Mouse (Mus musculus) cerebellum, adult 9-10 months (tissue): ENCODE data around the gene Oscp1.

Source experiments
- DNase-seq: peaks from one replicate; pipeline ENCODE4 v3.0.0; 2022

The Oscp1 gene

DNA sequence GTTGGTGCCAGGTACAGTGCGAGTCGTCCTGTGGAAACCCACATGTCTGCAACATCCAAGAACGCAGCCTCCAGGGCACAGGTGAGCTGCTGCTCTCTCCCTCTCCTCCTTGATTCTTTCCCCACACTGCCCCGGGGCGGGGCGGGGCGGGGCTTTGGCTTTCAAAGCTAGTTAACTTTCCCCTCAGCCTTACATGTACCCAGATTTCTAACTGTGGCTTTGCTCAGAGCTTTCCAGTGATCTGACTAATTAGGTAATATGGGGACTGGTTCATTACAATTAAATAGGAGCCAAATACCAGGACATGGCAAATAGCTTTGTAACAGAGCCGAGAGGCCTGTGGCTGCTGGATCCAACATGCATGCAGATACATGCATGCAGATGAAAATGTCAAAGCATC lies 26.0 kb downstream of the Oscp1 start:
- no peak for DNase-seq

DNA sequence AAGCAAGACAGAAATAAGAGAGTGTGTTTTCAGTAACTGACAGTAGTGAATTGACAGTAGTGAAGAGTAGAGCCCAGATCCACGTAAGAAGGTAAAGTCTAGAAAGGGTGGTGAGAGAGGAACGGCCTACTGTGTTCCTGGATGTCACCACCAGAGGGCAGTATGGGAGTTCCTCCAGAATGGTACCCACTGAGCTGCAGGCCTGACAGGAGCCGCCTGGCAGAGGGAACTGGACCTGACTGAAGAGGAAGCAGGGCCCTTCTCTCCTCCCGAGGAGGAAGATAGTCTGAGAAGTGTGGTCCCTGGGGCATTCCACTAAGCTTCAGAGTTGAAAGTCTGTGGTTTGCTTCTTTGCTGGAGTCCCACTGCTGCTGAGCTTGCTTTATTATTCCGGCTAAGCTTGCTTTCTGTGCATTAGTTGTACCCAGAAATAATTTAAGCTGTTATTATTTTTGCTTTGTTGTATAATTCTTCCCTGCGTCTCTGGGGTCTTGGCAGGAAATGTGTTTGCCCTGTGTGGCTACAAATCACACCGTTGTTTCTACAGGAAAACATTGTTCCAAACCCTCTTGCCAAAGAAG lies 27.7 kb downstream of the Oscp1 start:
- DNase-seq = peak; percentile 89

DNA sequence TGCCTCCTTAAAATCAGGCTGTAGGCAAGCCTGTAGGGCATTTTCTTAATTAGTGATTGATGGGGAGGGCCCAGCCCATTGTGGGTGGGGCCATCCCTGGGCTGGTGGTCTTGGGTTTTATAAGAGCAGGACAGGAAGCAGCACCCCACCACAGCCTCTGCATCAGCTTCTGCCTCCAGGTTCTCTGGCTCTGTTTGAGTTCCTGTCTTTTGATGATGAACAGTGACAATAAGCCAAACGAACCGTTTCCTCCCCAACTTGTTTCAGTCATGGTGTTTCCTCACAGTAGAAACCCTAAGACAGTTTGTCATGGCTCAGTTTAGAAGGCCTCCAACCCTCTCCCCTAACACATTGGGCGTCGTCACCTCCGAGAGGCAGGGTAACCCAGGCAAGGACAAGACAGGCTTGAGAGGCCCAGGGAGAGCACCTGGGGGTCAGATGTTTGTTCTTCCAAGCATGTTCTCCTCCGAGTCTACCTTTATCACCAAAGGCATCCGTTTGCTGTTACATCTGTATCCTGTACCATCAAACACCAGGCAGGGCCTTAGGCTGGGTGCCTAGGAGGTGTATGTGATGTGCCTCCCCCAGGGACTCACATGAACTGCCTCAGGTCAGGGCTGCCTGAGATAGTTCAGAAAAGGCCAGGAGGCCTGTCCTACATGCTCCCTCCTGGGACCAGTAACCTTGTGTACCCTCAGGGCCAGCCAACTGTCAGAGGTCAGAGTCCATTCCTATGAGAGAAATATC lies 31.9 kb downstream of the Oscp1 start:
- no peak for DNase-seq

DNA sequence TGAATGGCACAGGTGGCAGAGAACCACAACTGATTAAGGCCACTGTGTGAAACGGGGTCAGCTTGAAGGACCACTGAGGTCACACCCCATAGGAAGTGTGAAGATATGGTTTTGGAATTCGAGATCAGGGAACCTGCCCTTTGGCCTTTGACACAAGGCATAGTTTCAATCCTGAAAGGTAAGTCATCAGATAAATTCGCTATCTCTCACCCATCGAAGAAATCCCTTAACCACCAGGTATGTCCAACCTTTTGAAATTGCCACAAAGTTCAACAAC lies 32.4 kb downstream of the Oscp1 start:
- no peak for DNase-seq

DNA sequence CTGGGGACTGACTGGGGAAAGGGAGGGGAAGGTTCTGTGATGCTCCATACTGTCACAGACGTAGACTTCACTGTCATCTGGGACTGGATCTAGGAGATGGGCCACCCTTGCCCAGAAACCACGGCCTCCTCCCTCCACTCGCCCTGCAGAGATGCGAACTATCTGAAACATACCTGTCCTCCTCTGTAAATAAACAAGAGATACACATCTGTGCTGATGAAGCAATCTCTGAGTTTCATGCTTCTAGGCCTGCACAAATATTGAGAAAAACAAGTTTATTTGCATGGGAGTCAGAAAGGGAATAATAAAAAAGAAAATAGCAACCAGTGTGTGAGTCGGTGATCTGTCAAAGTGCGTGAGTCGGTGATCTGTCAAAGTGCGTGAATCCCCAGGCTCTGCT lies 33.5 kb downstream of the Oscp1 start:
- DNase-seq = no peak

DNA sequence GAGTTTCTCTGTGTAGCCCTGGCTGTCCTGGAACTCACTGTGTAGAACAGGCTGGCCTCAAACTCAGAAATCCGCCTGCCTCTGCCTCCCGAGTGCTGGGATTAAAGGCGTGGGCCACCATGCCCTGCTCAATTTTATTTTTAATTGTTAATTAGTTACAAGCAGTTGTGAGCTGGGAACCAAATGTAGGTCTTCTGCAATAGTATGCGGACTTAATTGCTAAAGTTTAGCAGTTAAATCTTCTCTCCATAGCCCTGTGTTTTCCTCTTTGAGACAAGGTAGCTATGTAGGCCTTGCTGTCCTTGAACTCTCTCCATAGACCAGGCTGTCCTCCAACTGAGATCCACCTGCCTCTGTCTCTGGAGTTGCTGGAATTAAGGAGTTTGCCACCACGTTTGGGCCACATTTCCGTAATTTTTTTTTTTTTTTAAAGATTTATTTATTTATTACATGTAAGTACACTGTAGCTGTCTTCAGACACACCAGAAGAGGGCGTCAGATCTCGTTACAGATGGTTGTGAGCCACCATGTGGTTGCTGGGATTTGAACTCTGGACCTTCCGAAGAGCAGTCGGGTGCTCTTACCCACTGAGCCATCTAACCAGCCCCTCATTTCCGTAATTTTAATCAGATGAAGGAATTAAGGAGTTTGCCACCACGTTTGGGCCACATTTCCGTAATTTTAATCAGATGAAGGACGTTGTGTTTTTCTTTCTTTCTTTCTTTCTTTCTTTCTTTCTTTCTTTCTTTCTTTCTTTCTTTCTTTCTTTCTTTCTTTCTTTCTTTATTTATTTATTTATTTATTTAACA lies 37.5 kb downstream of the Oscp1 start:
- DNase-seq = peak; percentile 31

DNA sequence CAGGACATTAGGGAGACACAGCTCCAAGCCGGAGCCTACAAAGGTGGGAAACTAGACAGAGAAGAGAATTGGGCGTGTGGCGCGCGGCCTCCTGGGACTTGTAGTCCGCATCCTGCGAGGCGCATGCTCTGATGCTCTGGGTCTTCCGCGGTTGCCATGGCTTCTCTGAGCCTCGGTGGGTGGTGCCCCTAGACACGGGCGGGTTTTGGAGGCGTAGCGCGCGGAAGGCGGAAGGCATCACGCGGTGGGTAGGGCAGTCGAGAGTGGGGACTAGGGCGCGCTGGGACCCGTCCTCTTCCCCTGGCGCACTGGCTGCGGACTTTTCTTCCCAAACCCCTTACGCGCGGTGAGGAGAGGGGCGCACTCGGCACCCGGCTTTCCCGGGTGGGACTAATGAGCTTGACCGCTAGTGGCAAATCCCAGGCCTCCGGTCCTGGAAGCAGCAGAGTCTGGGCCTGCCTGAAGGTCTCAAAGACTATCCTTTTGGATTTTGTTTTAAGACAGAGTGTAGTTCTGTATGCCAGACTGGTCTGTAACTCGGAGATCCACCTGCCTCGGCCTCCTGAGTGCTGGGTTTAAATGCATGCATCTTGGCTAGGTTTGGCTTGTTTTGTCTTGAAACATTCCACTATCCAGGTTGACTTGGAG lies 38.2 kb downstream of the Oscp1 start, which contains the start of gene Lsm10:
Gene Lsm10 (plus strand): TSS at position 160 of the 648 bp plus-strand sequence.
- DNase-seq = peak; percentile 94

DNA sequence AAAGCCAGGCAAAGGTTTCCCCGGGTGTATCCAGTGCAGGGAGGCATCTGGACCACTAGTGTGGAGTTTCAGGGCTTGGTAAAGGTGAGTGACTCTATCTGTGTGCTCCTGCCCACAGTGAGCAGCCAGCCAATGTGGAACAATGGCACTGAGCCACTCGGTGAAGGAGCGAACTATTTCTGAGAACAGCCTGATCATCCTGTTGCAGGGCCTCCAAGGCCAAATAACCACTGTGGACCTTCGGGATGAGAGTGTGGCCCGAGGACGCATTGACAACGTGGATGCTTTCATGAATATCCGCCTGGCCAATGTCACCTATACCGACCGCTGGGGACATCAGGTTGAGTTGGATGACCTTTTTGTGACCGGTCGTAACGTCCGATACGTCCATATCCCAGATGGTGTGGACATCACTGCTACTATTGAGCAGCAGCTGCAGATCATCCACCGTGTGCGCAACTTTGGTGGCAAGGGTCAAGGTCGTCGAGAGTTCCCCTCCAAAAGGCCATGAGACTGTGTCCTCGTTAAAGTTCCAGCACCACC lies 39.4 kb downstream of the Oscp1 start:
- peak; percentile 55 for DNase-seq

DNA sequence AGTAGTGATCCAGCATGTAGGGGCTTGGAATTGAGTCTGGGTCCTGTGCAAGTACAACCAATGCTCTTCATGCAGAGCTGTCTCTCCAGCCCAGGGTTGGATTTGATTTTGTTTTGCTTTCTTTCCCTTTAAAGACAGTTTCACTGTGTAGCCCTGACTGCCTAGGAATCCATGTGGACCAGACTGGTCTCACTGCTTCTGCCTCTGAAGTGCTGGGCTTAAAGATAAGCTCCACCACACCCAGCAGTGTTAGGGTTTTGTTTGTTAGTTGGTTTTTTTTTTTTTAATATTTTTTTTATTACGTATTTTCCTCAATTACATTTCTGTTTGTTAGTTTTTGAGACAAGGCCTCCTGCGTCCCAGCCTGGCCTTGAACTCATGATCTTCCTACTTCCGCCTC lies 41.0 kb downstream of the Oscp1 start:
- DNase-seq = no peak

DNA sequence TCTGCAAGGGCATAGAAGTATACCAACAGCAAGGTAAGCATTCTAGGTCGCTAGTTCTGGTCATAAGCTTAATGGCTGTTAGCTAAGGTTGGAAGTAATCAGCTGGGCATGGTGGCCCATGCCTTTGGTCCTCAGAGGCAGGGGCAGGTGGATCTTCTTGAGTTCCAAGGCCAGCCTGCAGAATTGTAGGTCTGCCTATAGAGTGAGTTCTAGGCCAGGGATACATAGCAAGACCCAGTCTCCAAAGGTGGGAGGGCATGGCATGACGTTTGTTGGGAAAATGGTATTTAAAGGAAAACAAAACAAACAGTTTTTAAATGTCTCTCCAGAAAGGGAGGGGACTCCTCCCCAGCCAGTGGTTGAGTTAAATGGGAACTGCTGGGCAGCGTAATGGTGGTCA lies 42.4 kb downstream of the Oscp1 start:
- DNase-seq = peak; percentile 26

DNA sequence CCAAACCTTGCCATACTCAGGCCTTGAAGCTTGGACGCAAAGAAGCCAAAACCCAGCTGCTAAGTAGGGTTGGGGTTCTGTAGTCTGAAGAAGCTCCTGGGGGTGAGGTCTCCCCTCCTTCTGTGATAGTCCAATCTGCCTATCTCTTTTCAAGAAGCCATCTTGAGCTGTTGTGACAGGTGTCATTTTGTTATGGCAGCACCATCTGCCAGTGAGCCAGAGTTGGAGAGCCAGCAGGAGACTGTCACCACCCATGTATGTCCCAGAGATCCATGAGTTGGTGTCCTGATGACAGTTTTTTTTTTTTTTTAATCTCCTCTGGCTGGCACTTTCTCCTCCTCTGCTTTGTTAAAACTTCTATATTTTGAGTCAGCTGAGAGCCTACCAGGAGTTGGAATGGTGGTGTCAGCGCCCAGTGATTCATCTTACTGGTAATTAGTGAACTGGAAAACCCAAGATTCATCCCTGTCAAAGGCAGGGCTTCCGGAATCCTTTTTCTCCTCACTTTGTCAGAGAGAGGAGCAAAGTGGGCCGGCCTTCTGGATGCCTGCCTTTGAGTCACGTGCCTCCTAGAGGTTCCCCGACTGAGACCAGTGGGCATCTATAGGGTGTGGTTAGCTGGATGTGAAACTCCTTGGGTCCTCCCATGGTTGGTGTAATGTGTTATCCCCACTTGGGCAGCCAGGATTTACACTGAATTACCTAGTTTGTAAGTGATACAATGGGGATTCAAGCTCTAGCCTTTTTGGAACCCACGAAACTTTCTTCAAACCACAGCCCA lies 43.9 kb downstream of the Oscp1 start:
- peak; percentile 66 for DNase-seq

DNA sequence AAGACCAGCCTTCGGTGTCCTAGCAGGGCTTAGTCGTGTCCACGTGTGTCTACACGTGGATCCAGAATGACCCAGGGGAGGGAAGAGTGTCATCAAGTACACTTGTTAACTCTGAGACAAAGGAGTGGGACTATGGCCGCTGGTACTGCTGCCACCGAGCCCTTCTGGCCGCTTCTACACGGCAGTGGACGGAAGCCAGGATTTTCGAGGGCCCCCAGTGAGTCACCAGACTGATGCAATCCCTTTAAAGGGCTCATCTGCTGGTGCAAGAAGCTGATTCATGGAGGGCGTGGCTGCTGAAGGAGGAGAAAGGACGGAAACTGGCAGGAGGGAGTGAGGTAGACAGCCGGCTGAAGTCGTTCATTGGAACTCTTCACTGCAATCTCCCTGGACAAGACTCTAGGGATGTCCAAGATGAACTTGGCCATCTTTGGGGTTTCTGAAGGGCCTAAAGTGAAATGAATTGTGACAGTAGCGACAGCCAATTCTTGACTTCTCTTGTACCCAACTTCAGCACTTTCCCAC lies 44.8 kb downstream of the Oscp1 start:
- peak; percentile 85 for DNase-seq

DNA sequence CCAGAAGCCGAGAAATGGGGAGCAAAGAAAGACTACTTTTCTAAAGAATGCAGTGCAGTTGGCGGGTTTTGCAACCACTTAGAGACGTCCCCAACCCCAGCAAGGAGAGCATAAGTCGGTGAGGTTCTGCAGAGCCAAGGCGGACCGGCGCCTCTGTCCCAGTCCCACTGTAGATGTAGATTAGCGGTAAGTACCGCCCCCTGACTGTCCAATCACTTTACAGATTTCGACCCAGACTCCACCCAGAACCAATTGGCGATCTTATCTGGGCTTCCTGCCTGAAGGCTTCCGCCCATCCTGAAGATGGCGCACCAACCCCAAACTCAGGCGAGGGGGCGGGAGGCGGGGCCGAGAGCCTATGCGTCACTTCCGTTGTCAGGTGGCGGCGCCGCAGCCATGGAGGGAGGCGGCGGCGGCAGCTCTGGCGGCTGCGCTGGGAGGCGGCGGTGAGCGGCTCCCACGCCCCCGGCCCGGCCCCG lies 45.3 kb downstream of the Oscp1 start, which contains the start of gene Stk40:
Gene Stk40 (plus strand): TSS at position 368 of the 479 bp plus-strand sequence.
- peak; percentile 97 for DNase-seq

DNA sequence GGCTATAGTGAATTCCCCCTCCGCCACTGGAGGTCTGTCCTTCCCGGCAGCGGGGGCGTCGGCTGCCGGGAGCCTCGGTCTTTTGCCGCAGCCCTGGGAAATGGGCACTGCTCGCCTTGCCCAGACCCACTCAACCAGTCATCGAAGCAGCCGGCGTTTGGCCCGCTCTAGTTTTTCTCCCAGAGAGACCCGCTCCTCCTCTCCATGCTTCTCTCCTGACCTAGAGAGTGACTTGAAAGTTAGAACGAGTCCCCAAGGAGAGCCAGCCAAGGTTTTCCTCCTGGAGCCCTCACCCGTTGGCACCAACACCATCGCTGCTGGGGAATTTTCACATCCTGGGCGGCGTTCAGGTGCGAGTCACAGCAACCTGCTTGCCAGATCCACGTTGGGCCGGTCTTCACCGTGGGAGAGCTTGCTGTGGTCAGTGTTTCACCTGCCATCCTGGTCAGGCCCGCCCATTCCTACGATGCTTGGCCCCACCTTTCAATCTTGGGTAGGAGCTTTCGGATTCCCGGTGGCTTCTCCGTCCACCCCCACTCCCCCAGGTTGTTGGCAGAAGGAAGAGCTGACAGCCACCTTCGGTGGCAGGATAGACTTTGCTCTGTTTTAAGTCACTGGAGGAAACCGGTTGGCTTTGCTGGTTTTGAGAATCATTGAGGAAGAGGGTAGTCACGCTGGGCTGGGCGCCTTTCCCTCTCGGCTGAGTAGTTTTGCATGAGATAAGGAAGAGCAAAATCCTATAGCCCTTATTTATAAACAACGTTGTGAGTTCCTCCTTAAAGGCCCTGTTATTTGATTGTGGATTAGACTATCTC lies 46.1 kb downstream of the Oscp1 start:
- peak; percentile 80 for DNase-seq

DNA sequence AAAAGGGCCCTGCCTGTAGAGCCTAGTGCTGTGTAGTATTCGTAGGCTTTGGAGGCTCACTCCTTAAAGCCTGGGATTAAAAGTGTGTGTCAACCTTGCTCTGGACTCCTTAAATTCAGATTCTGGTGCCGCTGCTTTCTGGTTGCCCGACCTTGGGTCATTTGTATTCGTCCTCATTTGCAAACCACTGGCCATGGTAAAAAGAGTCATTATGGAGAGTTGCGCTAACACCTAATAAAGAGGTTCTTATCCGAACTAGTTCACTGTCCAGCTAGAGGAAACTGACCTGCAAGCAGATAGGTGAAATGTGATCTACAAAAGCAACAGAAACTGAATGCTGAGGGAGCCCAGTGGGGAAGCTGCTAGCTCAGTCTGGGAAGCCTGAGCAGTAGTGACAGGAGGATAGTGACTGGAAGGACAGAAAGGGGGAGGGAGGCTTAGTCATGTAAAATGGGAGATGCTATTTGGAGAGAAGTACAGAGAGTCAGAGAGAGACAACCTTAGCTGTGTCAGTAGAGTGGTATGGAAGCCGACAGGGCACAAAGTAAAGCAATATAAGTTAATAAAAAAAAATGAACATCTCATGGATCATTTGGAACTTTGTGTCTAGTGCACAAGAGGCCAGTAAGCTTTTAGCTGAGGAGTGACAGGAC lies 46.9 kb downstream of the Oscp1 start:
- peak; percentile 47 for DNase-seq

DNA sequence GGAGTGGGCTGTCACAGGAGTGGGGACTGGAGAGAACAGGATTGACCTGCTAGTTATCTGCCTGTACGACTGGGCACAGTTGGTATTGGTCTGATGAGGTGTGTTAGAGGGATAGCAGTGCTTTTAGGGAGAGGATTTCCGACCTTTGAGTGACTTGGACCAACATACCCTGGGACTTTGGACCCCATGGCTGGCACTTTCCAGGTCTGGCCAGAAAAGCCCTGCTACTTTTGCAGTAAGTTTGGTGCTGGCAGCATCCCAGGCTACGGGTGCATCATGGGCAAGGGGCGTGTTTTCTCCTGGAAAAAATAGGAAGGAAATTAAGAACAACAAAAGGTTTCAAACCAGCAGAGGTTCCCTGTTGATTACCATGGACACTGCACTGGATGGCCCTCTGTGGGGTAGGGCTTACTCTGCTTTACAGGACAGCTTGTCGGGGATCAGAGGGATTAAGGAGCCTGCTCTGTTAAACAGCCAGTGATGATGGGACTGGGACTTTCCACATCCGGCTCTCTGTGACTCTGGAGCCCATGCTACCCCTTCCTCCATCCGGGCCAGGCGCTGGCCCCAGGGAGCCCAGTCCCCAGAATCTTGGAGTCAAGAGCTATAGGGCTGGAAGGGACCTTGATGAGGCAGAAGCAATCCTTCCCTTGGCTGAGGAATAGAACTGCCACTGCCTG lies 49.8 kb downstream of the Oscp1 start:
- DNase-seq = peak; percentile 61

DNA sequence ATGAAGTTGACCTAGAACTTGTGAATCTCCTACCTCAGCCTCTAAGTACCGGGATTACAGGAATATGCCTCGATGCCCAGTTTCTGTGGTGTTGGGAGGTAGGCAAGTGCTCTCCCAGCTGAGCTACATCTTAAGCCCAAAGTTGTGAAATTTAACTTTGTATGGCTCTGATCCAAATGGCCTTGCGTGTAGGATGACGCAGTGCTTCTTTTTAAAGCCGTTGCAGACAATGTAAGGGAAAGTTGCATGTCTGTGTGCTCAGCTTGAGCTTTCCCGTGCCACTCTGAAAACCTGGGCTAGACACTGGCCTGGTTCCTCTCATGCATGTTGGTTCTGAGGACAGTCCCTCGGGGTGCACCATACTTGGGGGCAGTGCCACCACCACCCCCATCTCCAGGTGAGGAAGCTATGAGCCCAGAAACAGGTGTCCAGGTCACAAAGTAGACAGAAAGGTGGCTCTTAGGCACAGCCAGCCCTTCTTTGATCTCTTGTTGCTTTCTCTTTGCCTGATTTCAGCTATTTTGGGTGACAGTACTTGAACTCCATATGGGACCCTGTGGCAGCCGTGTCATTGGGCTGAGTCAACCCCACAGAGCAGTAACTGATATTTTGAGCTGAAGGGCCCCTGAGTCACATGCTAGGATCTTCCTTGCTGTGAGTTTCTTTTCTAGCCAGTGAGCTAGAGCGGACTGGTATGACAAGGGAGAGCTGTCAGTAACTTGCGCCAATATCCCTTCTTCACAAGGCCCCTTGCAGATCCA lies 51.4 kb downstream of the Oscp1 start:
- no peak for DNase-seq

DNA sequence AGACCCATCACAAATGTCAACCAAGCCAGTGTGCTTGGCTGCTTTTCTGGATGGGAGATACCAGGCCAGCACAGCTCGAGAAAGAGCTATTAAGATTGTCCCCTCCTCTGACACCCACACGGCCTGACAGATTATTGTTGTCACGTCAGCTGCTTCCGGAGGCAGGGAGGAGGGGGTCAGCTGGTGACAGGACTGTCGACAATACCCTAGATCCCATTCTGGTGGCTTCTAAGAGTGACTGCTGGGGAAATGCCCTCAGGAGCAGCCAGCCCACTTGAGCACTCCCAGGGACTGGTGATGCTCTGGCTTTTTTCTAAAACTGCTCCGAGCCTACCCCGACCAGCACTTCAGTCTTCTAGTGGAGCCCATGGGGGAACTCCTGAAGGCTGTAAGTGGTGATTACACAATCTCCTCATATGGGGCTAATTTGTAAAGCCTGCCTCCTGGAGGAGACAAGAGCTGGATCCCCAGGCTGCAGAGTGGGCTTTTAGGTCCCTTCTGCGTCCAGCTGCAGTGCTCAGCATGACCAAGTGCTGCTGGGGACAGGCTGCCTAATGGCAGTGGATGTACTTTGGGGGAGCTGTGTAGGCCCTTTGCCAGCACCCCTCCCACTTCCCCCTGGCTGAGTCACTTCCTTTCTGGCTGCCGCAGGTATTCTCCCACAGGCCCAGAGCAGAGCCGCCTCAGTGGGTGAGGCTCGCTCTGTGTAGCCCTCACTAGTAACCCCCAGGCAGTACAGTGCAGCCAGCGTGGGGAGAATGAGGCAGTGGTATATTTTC lies 52.2 kb downstream of the Oscp1 start:
- DNase-seq = peak; percentile 83
